Mouse (Mus musculus) heart, embryonic 10.5 days (tissue): ENCODE results near the gene Zfp759. TPM values are rescaled to one million over a fixed set of nuclear protein-coding genes. Genes with fewer than 3 reads are reported as not detected.
"Not testable (repeated sequence)": the region's sequence is repeated elsewhere in the genome, so short reads cannot be mapped to it uniquely, and the experiment has no call there.

Experiments
- DNase-seq: peaks from one replicate; pipeline ENCODE4 v3.0.0-alpha.2; 2017; ENCODE audit warnings: low spot score
- H3K27ac ChIP-seq: fragments of 300-500 bp; sonication (generic); 2 replicates; pipeline ENCODE4 v1.5.1; 2016; ENCODE audit warnings: mild to moderate bottlenecking
- H3K27me3 ChIP-seq: fragments of 300-500 bp; sonication (generic); 2 replicates; pipeline ENCODE4 v1.6.1; 2016; ENCODE audit warnings: mild to moderate bottlenecking; ENCODE audit not compliant: poor library complexity, insufficient read depth, severe bottlenecking
- H3K36me3 ChIP-seq: fragments of 300-500 bp; sonication (generic); 2 replicates; pipeline ENCODE4 v1.6.1; 2016; ENCODE audit warnings: mild to moderate bottlenecking, moderate library complexity
- H3K4me1 ChIP-seq: fragments of 300-500 bp; sonication (generic); 2 replicates; pipeline ENCODE4 v1.6.1; 2016; ENCODE audit warnings: mild to moderate bottlenecking
- H3K4me3 ChIP-seq: fragments of 300-500 bp; sonication (generic); 2 replicates; pipeline ENCODE4 v1.5.1; 2016; ENCODE audit warnings: mild to moderate bottlenecking, moderate library complexity
- H3K9me3 ChIP-seq: fragments of 300-500 bp; sonication (generic); 2 replicates; pipeline ENCODE4 v1.6.1; 2016; ENCODE audit warnings: mild to moderate bottlenecking, moderate library complexity
- WGBS: fragments of 180-500 bp; shearing (Covaris S2); methylation state at CpG from one replicate; pipeline ENCODE4 v1.1.7; 2016; 5-methylcytosine and 5-hydroxymethylcytosine counted together
- polyA plus RNA-seq: library from polyadenylated mRNA; unstranded; fragments of >200 nt; fragmentation: Nextera tagmentation; extraction: Ambion mirVana; gene quantifications from 2 replicates; pipeline ENCODE4 v1.2.1, GENCODE M21; 2016

Gene Zfp759
- polyA plus RNA-seq: 1.0 and 1.5 TPM in 2 replicates

- not testable (repeated sequence) for H3K4me3 ChIP-seq, H3K9me3 ChIP-seq, H3K4me1 ChIP-seq, H3K36me3 ChIP-seq, DNase-seq, H3K27ac ChIP-seq, H3K27me3 ChIP-seq
These were observed at the start of gene Zfp759 for GRCm38 (mm10) chr13:67121360-67121759. Gene Zfp759, plus strand, starts transcription at chr13:67121660.

GRCm38 (mm10) chr13:67072786-67073185 is 48.7 kb upstream of the Zfp759 start:
- peaks cover 79% of the 10 kb centered on the region for H3K36me3 ChIP-seq
- H3K9me3 ChIP-seq: peaks cover 9% of the 10 kb centered on the region; the same call in 1 of the 2 replicates

DNA sequence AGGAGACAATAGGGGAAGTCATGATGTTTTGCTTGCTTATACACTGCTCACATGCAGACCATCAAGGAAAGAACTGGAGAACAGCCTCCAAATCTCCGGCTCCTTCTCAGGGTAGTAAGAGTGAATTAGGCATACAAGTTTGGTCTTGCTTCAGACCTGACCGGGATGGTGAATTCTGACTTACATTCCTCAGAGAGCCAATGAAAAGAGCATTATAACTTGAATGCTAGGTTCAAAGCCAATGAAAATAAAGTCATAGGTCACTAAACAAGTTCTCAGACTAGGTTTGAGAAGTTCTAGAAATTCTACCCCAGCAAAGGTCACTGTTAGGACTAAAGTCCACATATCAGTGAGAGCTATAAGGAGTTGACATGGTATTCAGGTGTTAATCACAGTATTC is 44.2 kb upstream of the Zfp759 start:
- no peak overlapping the region for H3K4me3 ChIP-seq
- no peak for DNase-seq
- no peaks in the 10 kb centered on the region for H3K27me3 ChIP-seq
- whole genome bisulfite sequencing: 92% methylated on average over 2 of the region's 2 CpGs
- no peaks in the 10 kb centered on the region for H3K9me3 ChIP-seq
- peaks cover 45% of the 10 kb centered on the region for H3K36me3 ChIP-seq
- H3K27ac ChIP-seq: no peak overlapping the region
- peaks cover 4% of the 10 kb centered on the region; the same call in 1 of the 2 replicates for H3K4me1 ChIP-seq

More at GRCm38 (mm10) chr13:67072786-67073185, 48.7 kb upstream of the Zfp759 start:
- H3K4me1 ChIP-seq: no peaks in the 10 kb centered on the region
- H3K27me3 ChIP-seq: no peaks in the 10 kb centered on the region
- no peak for DNase-seq
- no peak overlapping the region for H3K4me3 ChIP-seq
- 90% methylated on average over 2 of the region's 2 CpGs for WGBS
- H3K27ac ChIP-seq: no peak overlapping the region

DNA sequence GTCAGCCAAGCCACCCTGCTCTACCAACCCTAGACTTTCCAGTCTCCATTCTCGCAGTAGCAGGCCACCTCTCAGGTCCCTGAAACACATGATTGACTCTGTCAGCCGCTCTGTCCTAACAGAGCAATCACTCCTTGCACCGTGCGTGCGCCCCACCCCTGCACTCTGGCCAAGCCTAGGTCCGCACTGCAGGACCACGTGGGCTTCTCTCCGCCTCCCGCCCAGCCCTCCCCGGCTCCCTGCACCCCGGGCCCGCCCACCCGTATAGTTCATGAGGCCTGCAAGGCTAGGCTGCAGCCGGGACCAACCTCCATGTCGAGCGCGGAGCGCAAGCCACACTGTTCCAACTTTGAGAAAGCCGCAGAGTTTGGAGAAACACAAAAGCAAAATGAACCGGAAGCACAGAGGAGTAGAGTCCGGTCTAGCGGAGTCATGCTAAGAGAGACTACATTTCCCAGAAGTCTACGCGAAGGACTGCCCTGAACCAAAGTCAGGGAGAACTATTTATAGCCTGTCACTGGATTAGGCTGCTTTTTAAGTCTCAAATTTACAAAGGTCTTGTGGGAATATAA is 40.2 kb upstream of the Zfp759 start:
- H3K27me3 ChIP-seq: no peaks in the 10 kb centered on the region
- H3K4me3 ChIP-seq: peak overlapping the region; percentile 76
- WGBS: 0% methylated on average over 24 of the region's 24 CpGs

GRCm38 (mm10) chr13:67081946-67082345 is 39.5 kb upstream of the Zfp759 start:
- H3K27me3 ChIP-seq: no peaks in the 10 kb centered on the region
- peaks cover 12% of the 10 kb centered on the region for H3K36me3 ChIP-seq
- no peak for DNase-seq
- peaks cover 4% of the 10 kb centered on the region; the same call in 1 of the 2 replicates for H3K4me1 ChIP-seq
- peak overlapping the region; percentile 76 for H3K4me3 ChIP-seq
- H3K9me3 ChIP-seq: no peaks in the 10 kb centered on the region
- 69% methylated on average over 1 of the region's 1 CpGs for WGBS
- peak overlapping the region; percentile 94 for H3K27ac ChIP-seq

More for the DNA sequence above, 40.2 kb upstream of the Zfp759 start:
- H3K27ac ChIP-seq: peak overlapping the region; percentile 94
- peak; percentile 95 for DNase-seq
- peaks cover 18% of the 10 kb centered on the region for H3K36me3 ChIP-seq
- H3K9me3 ChIP-seq: no peaks in the 10 kb centered on the region
- peaks cover 4% of the 10 kb centered on the region; the same call in 1 of the 2 replicates for H3K4me1 ChIP-seq

DNA sequence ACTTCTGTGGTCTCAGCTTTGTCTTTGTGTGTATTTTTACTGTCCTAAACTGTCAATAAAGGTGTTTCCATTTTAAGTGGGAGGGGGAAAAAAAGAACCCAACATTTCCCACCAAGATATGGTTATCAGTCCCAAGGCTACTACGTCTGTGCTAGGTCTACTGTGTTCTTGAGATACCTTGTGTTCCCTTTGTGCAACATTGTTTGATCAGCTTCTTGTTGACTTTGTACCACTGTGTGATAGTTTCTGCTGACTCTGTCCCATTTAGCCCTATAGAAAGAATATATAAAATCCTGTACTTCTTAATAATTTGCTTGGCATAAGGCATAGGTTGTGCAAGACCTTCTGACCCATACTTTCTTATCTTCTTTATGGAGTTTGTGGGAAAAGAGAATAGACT is 31.3 kb upstream of the Zfp759 start:
- H3K36me3 ChIP-seq: 0 out of 2 replicates have a peak, but pooled peaks cover 7% of the 10 kb centered on the region
- no peaks in the 10 kb centered on the region for H3K9me3 ChIP-seq
- no peak overlapping the region for H3K4me3 ChIP-seq
- H3K4me1 ChIP-seq: no peaks in the 10 kb centered on the region
- no peaks in the 10 kb centered on the region for H3K27me3 ChIP-seq
- H3K27ac ChIP-seq: no peak overlapping the region
- 73% methylated on average over 1 of the region's 1 CpGs for WGBS
- no peak for DNase-seq

GRCm38 (mm10) chr13:67097876-67098275 is 23.6 kb upstream of the Zfp759 start, which contains the start of gene Zfp708:
Gene Zfp708, minus strand, starts transcription at chr13:67097976.
- 88% methylated on average over 10 of the region's 10 CpGs for WGBS
- Histone ChIP-seq H3K27me3 (no peaks in the 10 kb centered on the region), H3K4me3 (no peak within 1 kb of the TSS), H3K4me1 (no peaks in the 10 kb centered on the region), H3K27ac (no peak within 1 kb of the TSS), H3K36me3 (peaks cover 31% of the 10 kb centered on the region), H3K9me3 (no peaks in the 10 kb centered on the region)
- no peak for DNase-seq

DNA sequence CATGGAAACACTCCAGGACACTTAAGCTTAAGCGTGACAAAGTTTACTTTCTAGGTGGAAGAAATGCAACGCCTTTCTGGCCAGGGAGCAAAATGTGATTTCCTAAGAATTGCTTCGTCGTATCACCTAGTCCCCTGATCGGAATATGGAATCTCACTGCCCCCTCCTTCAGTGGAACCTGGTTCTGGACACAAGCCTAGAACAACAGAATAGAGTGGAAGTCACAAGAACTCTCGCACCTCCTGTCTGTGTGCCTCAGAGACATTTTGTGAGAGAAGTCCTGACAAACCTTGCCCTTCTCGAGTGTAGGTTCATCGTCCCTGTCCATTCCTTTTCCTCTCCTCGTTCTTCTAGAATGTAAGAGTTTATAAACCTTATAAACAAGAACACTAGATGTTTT is 13.8 kb upstream of the Zfp759 start:
- Histone ChIP-seq H3K27me3 (no peaks in the 10 kb centered on the region), H3K36me3 (peaks cover 10% of the 10 kb centered on the region), H3K4me3 (peak overlapping the region; percentile 71), H3K4me1 (peaks cover 7% of the 10 kb centered on the region; the same call in 1 of the 2 replicates), H3K27ac (peak overlapping the region; percentile 88), H3K9me3 (no peaks in the 10 kb centered on the region)
- 63% methylated on average over 9 of the region's 9 CpGs for WGBS
- DNase-seq: no peak

DNA sequence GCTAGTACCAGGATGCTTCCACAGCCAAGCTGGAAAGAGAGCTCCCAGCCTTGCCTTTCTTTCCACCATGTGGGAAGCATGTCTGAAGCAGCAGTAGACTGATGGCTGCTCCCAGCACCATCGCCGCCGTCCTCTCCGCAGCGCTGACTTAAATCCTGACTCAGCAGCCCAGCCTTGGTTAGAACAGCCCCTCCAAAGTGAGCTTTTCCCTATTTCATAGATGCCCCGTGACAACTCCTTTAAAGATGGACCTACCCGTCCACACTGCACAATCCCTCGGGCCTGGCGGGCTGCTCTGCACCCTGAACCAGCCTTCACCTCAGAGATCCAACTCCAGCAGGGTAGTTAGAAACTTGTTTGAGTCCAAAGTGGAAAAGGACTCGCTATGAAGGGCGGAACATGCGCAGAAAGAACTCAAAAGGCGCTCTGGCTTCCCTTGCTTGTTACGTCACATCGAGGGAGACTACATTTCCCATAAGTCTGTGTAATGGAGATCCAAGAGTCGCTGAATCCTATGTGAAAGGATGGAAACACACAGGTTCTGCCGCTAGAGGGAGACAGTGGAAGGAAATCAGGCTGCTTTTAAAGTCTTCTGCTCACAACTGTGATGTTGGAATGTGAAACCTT is 13.2 kb upstream of the Zfp759 start, which contains the start of gene Gm28557:
Gene Gm28557, minus strand, starts transcription at position 411 of the 627 bp plus-strand sequence.
- peaks cover 10% of the 10 kb centered on the region for H3K36me3 ChIP-seq
- DNase-seq: peak; percentile 97
- peaks cover 7% of the 10 kb centered on the region; the same call in 1 of the 2 replicates for H3K4me1 ChIP-seq
- H3K27me3 ChIP-seq: no peaks in the 10 kb centered on the region
- WGBS: 0% methylated on average over 17 of the region's 17 CpGs
- no peaks in the 10 kb centered on the region for H3K9me3 ChIP-seq
- peak within 1 kb of the TSS; percentile 71 for H3K4me3 ChIP-seq
- H3K27ac ChIP-seq: peak within 1 kb of the TSS; percentile 88

GRCm38 (mm10) chr13:67108821-67109206 is 12.6 kb upstream of the Zfp759 start:
- H3K27ac ChIP-seq: peak overlapping the region; percentile 88
- no peak for DNase-seq
- no peaks in the 10 kb centered on the region for H3K27me3 ChIP-seq
- H3K36me3 ChIP-seq: peaks cover 10% of the 10 kb centered on the region
- H3K9me3 ChIP-seq: no peaks in the 10 kb centered on the region
- H3K4me3 ChIP-seq: peak overlapping the region; percentile 71
- peaks cover 7% of the 10 kb centered on the region; the same call in 1 of the 2 replicates for H3K4me1 ChIP-seq
- 7% methylated on average over 9 of the region's 9 CpGs for WGBS

- no peaks in the 10 kb centered on the region for H3K36me3 ChIP-seq
- WGBS: 79% methylated on average over 12 of the region's 12 CpGs
- H3K27me3 ChIP-seq: no peaks in the 10 kb centered on the region
- H3K4me3 ChIP-seq: no peak overlapping the region
- peaks cover 7% of the 10 kb centered on the region; the same call in 1 of the 2 replicates for H3K4me1 ChIP-seq
- DNase-seq: no peak
- no peak overlapping the region for H3K27ac ChIP-seq
- no peaks in the 10 kb centered on the region for H3K9me3 ChIP-seq
These were observed 9.4 kb upstream of the Zfp759 start for GRCm38 (mm10) chr13:67112096-67112495.

DNA sequence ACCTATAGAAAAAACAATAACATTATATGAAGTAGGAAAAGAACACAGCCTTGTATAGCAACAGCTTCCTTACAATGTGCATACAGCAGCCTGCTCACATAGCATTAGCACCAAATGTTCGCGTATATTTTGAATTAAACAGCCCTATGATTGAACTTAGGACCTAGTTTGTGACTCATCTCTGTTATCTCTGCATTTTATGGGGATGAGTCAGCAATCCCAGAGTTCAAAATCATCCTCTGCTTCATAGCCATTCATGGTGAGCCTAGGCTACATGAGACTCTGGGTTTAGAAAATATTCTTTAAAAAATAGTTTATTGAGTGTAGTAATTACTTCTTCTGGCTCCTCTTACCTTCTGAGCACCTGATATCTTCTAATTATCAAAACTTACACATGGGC is 8.2 kb upstream of the Zfp759 start:
- H3K27ac ChIP-seq: no peak overlapping the region
- no peak for DNase-seq
- WGBS: 83% methylated on average over 2 of the region's 2 CpGs
- no peaks in the 10 kb centered on the region for H3K4me1 ChIP-seq
- no peaks in the 10 kb centered on the region for H3K36me3 ChIP-seq
- no peak overlapping the region for H3K4me3 ChIP-seq
- H3K27me3 ChIP-seq: no peaks in the 10 kb centered on the region
- H3K9me3 ChIP-seq: no peaks in the 10 kb centered on the region

DNA sequence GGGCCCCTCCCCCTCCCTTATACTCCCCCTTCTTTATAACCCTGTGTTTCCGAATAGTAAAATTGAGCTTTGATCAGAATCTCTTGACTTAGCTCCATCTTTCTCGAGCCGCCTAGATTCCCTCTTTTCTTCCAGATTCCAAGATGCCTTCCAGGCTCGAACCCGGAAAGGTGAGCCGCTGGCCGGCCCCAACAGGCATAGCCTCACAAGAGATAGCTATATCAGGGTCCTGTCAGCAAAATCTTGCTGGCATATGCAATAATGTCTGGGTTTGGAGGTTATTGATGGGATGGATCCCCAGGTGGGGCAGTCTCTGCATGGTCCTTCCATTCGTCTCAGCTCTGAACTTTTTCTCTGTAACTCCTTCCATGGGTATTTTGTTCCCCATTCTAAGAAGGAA is 5.3 kb upstream of the Zfp759 start, which contains the start of gene Rslcan18:
Gene Rslcan18, minus strand, starts transcription at position 101 of the 400 bp plus-strand sequence.
- H3K36me3 ChIP-seq, H3K27me3 ChIP-seq, H3K9me3 ChIP-seq, H3K4me1 ChIP-seq, H3K4me3 ChIP-seq, DNase-seq, H3K27ac ChIP-seq: not testable (repeated sequence)
- 82% methylated on average over 8 of the region's 8 CpGs for WGBS
